Mouse (Mus musculus) neural tube, embryonic 10.5 days (tissue): ENCODE data around the gene Crot.
"Not testable (repeated sequence)": the region's sequence is repeated elsewhere in the genome, so short reads cannot be mapped to it uniquely, and the experiment has no call there.

Experiments
- DNase-seq: peaks from one replicate; pipeline ENCODE4 v3.0.0-alpha.2; 2017; ENCODE audit warnings: low spot score; ENCODE audit errors: extremely low spot score

Crot gene

GRCm38 (mm10) chr5:8997513-8997895 lies 380 bp upstream of the Crot start:
- DNase-seq: no peak

- no peak for DNase-seq
These were observed 998 bp downstream of the Crot start for GRCm38 (mm10) chr5:8995966-8996685.

GRCm38 (mm10) chr5:8991626-8992025 lies 5.5 kb downstream of the Crot start:
- no peak for DNase-seq

GRCm38 (mm10) chr5:8990526-8990925 lies 6.6 kb downstream of the Crot start:
- DNase-seq: no peak

DNA sequence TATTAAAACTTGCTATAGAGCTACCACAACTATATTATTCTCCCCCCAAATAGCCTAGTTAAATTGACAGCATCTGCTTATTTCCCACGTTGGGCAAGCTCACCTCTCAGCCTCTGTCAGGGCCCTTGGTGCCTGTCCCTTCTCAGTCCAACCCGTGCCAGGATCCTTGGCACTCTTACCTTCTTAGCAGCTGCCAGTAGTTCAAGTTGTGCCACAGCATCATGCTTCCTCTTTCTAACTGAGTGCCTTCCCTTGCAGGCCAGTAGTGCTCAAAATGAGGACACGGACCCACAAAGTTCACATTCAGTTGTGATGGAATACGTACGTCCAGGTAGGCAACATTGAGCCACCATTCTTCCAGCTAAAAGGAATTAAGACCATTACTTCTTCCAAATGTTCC lies 9.2 kb downstream of the Crot start:
- DNase-seq: no peak

DNA sequence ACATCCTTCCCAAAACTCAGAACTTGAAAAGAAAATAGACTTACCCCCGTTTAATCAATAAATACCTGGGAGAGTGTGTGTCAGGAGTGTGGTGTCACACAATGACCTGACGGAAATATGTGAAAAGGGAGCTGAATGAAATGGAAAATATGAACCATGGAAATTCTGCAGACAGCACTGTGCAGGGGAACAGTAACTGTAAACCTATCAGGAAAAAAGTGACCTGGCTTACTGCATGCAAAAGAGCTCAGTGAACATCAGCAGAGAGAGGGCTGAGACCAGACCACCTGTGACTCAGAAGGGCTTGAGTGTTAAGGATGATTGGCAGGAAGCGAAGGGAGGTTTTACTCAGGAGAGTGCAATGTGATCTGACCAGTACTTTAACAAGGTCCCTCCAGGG lies 11.7 kb downstream of the Crot start:
- DNase-seq: no peak

DNA sequence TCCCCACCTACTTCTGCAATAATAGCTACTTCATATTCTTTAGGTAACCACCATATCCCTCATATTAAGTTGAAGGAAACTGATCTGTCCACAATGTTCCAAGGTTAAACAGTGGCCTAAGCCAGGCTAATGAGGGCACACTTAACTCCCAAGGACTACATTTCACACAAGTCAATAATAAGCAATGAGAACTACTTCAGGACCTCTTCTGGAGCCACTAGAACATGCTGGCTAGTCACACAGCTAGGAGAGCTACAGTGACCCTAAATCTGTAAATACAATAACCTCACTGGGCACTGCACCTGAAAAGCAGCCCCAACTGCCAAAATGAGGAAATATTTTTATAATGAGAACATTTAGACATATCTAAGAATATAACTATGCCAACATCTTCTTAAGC lies 22.4 kb downstream of the Crot start:
- DNase-seq: no peak

- no peak for DNase-seq
These were observed 24.8 kb downstream of the Crot start for GRCm38 (mm10) chr5:8972355-8972754.

- no peak for DNase-seq
These were observed 26.4 kb downstream of the Crot start for GRCm38 (mm10) chr5:8970694-8971093.

GRCm38 (mm10) chr5:8964487-8964886 lies 32.6 kb downstream of the Crot start:
- no peak for DNase-seq

GRCm38 (mm10) chr5:8960534-8960933 lies 36.6 kb downstream of the Crot start:
- no peak for DNase-seq

DNA sequence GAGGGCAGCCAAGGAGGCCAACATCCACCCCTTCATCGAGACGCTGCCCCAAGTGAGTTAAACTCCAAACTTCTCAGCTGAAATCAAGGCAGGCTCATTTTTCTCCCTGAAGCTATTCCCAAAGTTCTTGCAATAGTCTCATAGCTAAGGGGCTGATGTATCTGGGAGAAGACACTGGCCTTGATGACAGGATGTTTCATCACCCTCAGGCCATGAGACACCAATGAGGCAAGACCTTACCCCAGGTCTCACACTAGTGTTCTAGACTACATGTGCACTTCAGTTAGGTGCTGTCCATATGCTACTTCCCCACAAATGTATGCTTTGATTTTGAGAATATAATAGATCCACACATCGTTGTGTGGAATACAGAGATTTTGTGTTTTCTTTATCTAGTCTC lies 41.6 kb downstream of the Crot start:
- no peak for DNase-seq

DNA sequence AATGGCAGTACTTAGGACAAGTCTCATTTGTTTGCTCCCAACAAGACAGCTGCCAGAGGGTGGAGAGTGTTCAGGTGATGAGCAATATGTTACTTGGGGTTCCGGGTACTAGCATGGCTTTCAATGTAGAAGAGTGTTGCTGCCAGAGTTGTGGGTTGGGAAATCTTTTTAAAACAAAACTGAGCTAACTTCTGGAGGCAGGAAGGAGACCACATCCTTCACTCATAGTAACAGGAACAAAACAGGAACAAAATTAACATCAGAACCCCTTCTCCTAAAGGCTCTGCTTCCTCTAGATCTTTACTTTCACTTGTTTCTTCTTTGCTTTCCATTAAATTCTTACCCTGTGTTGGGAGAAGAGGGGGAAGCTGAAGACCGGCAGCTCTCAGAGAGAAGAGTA lies 43.5 kb downstream of the Crot start:
- no peak for DNase-seq

GRCm38 (mm10) chr5:8947423-8948110 lies 49.6 kb downstream of the Crot start:
- no peak for DNase-seq

GRCm38 (mm10) chr5:8943836-8944235 lies 53.3 kb downstream of the Crot start:
- no peak for DNase-seq

DNA sequence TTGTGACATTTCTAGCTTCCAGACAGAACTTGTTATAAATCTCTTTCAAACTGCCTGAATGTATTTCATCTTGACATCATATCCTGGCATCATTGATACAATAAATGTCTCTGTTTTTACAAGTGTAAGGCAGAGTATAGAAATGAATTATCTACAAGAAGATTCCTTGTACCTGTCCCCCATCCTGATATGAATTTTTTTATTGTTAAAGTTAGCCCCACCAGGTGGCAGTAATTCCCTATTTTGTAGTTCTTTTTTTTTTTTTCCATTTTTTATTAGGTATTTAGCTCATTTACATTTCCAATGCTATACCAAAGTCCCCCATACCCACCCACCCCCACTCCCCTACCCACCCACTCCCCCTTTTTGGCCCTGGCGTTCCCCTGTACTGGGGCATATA lies 55.9 kb downstream of the Crot start:
- not testable (repeated sequence) for DNase-seq

- no peak for DNase-seq
These were observed 59.2 kb downstream of the Crot start for GRCm38 (mm10) chr5:8937965-8938364.

DNA sequence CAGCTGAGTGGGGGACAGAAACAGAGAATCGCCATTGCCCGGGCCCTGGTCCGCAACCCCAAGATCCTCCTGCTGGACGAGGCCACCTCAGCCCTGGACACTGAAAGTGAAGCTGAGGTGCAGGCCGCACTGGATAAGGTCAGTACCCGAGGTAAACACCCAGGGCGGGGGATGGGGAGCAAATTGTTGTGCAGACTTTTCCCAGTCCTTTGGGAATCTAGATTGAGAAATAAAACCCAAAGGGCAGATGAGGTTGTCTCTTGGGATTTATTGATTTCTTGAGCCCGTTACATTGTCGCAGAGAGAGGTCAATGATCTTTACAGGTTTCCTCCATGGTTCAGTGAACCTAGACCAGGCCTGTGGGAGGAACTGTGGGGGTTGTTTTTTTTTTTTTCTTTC lies 68.7 kb downstream of the Crot start:
- DNase-seq: no peak

- DNase-seq: no peak
These were observed 80.1 kb downstream of the Crot start for GRCm38 (mm10) chr5:8917069-8917468.

- DNase-seq: no peak
These were observed 80.7 kb downstream of the Crot start for GRCm38 (mm10) chr5:8916400-8916799.
